Mouse (Mus musculus) cerebellum, adult 11 months (tissue): ENCODE measurements around the gene Fgfr1op2.

Experiments used
- DNase-seq: peaks from one replicate; pipeline ENCODE4 v3.0.0; 2022

Gene Fgfr1op2

GRCm38 (mm10) chr6:146611385-146611784, 34.4 kb downstream of the Fgfr1op2 start:
- DNase-seq, result no peak

- DNase-seq, result no peak
Observed at GRCm38 (mm10) chr6:146611897-146612296, 34.9 kb downstream of the Fgfr1op2 start.

DNA sequence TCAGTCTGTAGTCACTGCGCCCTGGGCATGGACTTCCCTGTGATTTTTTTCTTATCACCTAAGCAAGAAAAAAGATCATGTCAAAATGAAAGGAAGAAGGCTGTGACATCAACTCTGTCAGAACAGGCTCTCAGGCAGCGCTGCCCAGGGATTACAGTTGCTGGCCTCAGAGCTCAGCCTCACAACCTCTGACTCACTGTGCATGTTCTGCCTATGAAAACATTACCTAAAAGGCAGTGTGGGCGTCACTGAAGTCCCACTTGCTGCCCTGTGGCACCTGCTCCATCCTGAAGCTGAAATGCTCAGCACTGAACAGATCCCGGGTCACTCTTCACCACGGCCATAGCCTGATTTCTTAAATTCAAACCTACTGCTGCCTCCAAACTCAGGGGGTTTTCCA, 35.7 kb downstream of the Fgfr1op2 start:
- DNase-seq, result no peak

DNA sequence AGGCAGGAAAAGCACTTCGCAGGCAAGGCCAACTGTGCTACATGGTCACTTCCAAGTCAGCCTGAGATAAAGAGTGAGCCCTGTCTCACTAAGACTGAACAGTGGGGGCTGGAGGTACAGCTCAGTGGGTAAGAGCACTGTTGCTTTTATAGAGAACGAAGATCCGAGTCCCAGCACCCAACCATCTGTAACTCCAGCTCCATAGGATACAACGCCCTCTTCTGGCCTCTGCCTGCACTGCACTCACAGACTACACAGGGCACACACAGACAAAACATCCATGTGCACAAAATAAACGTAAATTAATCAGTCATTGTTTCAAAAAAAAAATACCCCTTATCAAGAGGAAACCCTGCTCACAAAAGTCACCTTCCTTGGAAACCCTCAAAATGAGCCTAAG, 36.9 kb downstream of the Fgfr1op2 start:
- no peak for DNase-seq

DNA sequence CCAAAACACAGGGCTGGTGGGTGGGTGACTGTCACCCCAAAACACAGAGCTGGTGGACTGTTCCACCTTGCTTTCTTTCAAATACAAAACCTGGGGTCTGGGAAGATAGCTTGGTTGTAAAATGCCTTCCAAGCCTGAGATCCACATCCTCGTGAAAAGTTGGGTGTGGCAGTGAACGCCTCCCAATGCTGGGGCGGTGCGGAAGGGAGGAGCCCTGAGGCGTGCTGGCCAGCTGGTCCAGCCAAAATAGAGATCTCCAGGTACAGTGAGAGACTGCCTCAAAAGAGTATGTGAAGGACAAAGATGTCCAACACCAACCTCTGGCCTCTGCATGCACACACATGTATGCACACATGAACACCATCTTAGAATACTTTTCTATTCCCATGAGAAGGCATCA, 37.5 kb downstream of the Fgfr1op2 start:
- no peak for DNase-seq

- no peak for DNase-seq
Observed at GRCm38 (mm10) chr6:146615891-146616290, 38.9 kb downstream of the Fgfr1op2 start.

DNA sequence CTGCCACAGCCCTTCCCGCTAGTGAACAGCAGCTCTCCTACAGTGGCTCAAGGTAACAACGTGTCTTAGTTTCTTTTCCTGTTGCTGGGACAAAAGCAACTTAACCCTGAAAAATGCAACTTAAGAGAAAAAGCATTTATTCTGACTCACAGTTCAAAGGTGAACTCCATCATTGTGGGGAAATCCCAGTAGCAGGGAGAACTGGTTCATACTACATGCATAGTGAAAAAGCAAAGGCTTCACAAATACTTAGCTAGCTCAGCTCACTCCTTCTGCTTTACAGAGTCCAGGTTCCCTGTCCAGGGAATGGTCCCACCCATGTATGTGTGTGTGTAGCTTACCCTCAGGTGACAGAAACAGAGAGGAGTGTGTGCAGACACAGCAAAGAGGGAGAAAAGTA, 39.7 kb downstream of the Fgfr1op2 start:
- DNase-seq, result no peak

DNA sequence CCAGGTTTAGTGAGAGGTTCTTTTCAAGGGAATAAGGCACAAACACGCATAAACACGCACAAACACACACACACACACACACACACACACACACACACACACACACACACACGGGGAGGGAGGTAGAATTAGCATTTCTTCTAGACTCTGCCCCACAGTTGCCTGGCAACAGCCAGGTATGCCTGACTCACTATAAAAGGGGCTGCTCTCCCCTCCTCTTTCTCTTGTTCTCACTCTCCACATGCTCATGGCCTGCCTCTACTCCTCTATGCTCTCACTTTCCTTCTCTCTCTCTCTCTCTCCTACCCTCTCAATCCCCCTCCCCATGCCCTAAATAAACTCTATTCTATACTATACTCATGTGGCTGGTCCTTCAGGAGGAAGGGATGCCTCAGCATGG, 51.1 kb downstream of the Fgfr1op2 start:
- DNase-seq, result no peak

- DNase-seq, result no peak
Observed at GRCm38 (mm10) chr6:146629781-146630756, 53.1 kb downstream of the Fgfr1op2 start.

GRCm38 (mm10) chr6:146630961-146631360, 54.0 kb downstream of the Fgfr1op2 start:
- no peak for DNase-seq

- no peak for DNase-seq
Observed at GRCm38 (mm10) chr6:146631847-146632246, 54.8 kb downstream of the Fgfr1op2 start.

GRCm38 (mm10) chr6:146632403-146632802, 55.4 kb downstream of the Fgfr1op2 start:
- DNase-seq, result no peak

GRCm38 (mm10) chr6:146633097-146633496, 56.1 kb downstream of the Fgfr1op2 start:
- DNase-seq, result no peak

- no peak for DNase-seq
Observed at GRCm38 (mm10) chr6:146633629-146634014, 56.6 kb downstream of the Fgfr1op2 start.

DNA sequence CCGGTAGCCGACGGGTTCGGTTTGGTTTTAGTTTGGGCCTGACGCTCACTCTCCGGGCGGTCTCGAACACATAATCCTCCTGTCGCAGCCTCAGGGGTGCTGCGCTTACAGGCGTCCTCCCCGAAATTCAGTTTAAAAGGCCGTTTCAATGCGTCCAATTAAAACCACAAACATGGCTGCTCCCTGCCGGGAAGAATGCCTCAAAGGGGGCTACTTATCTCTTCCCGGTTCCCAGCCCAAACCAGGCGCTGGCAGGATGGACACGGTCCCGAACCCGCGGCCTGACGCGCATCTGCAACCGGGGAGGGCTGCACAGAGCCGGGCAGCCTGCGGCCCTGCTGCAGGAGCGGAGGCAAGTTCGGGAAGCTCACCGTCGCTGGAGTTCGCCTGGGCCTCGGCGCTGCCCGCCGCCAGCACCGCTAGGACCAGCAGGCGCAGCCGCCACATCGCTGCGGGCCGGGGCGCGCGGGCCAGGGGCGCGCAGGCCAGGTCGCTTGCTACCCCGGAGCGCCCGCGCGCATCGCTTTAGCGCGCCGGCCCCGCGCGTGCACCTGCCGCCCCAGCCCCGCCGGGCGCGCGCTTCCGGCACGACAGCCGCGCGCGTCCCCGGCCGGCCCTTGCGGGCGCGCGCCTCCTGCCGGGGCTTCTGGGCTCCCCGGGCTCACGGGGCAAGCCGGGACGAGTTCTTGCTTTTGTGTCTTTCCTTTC, 57.2 kb downstream of the Fgfr1op2 start:
- DNase-seq, result peak; percentile 81

- DNase-seq, result no peak
Observed at GRCm38 (mm10) chr6:146634759-146635606, 58.0 kb downstream of the Fgfr1op2 start.

DNA sequence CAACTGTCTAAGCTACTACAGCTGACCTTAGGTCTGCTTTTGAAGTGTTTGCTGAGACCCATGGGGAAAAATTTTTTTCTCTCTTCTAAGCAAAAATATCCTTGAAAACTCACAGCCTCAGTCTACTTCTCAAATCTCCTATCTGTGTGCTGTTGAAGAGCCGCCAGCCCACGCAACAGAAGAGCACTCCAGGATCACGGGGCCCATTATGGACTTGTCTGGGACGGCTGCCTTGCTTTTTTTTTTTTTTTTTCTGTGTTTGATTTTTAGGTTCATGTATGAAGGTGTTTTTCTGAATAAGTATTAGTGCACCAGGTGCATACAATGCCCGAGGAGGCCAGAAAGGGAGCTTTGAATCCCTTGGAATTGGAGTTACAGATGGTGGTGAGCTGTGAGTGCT, 59.5 kb downstream of the Fgfr1op2 start:
- no peak for DNase-seq

DNA sequence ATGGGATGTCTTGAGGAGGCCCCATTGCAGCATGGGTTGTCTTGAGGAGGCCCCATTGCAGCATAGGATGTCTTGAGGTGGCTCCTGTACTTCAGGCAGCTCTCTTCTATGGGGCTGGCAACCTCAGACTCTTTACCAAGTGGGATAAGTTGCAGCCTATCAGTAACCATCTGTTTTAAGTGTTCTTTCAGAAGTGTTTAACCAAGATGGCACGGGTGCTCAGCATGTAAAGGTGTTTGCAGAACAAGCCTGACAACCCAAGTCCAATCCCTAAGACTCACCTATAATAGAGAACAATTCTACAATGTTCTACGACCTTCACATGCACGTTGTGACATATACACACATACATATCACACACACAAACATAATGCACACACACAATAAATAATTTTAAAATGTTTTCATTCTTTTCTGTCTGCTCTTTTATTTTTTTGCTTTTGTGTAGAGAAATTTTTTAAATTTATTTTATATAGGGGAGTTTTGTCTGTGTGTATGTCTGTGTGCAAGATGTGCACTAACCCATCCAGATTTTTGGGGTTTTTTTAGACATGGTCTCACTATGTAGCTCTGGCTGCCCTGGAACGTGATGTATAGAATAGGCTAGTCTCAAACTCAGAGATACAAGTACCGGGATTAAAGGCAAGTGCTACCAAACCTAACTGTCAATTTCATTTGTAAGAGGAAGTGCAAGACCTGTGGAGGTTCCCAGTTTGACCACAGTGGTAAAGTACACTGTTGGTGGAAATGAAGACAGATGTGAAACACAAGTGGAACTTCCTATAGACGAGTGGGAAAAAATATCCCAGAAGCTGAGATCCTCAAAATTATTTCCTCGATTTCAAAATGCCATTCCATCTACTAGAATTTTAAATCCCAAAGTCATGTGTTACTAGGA, 63.3 kb downstream of the Fgfr1op2 start:
- no peak for DNase-seq

GRCm38 (mm10) chr6:146640991-146641390, 64.0 kb downstream of the Fgfr1op2 start:
- no peak for DNase-seq

DNA sequence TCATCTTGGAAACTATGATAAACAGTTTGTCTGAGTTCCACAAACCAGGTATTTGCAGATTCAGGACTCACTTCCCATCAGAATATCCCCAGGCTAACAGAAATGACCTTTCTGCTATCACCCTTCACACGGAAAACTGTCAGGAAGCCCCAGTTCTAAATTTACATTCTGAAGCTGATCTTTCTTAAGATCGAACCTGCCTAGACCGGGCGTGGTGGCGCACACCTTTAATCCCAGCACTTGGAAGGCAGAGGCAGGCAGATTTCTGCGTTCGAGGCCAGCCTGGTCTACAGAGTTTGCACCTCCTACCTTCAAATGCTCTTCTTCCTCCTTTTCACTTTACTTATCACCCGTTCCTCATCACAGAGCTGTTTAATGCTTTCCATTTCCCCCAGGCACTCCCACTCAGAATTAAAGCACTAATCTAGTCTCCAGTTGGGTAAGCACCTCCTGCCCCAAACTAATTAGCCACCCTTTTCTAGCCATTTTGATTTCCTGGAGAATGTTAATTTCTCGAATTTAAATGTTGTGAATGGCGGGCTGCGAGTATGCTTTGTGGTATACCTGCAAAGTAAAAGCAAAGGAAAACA, 64.7 kb downstream of the Fgfr1op2 start:
- DNase-seq, result no peak
